Mouse (Mus musculus): ENCODE results near the gene Gm11757.
"Not testable (repeated sequence)": the region's sequence is repeated elsewhere in the genome, so short reads cannot be mapped to it uniquely, and the experiment has no call there.

Gene Gm11757

GRCm38 (mm10) chr4:73891012-73891411 is at the start of gene Gm11757:
Gm11757 (minus strand) TSS chr4:73891112.
- not testable (repeated sequence) for DNase-seq (ENCODE audit: low spot score)

GRCm38 (mm10) chr4:73920660-73921059 is 29.7 kb upstream of the Gm11757 start, which contains the start of gene Gm11756:
Gm11756 (minus strand) TSS chr4:73920760.
- not testable (repeated sequence) for DNase-seq (ENCODE audit: low spot score)

- not testable (repeated sequence) for DNase-seq (ENCODE audit: low spot score)
These were observed 14.9 kb upstream of the Gm11757 start, which contains the start of gene Gm13871 for GRCm38 (mm10) chr4:73905853-73906252. Gm13871 (minus strand) TSS chr4:73905953.

GRCm38 (mm10) chr4:73876166-73876565 is 14.7 kb downstream of the Gm11757 start, which contains the start of gene Gm11758:
Gm11758 (minus strand) TSS chr4:73876266.
- not testable (repeated sequence) for DNase-seq (ENCODE audit: low spot score)

Measured in ovary, postnatal 10 days (tissue).